Mouse (Mus musculus) cerebellum, adult 11 months (tissue): Measurements from ENCODE around the gene Rtn4ip1.
"Not testable (repeated sequence)": the region's sequence is repeated elsewhere in the genome, so short reads cannot be mapped to it uniquely, and the experiment has no call there.

Experiments used
- DNase-seq: peaks from one replicate; pipeline ENCODE4 v3.0.0; 2022

Rtn4ip1 gene

GRCm38 (mm10) chr10:43939136-43939662 lies 37.6 kb downstream of the Rtn4ip1 start:
- no peak for DNase-seq

- DNase-seq: no peak
These were observed 42.1 kb downstream of the Rtn4ip1 start for GRCm38 (mm10) chr10:43943736-43944135.

GRCm38 (mm10) chr10:43945435-43945834 lies 43.8 kb downstream of the Rtn4ip1 start:
- no peak for DNase-seq

GRCm38 (mm10) chr10:43953942-43954341 lies 52.3 kb downstream of the Rtn4ip1 start:
- DNase-seq: peak; percentile 13

- DNase-seq: no peak
These were observed 63.3 kb downstream of the Rtn4ip1 start for GRCm38 (mm10) chr10:43964943-43965342.

- DNase-seq: no peak
These were observed 71.6 kb downstream of the Rtn4ip1 start for GRCm38 (mm10) chr10:43973244-43973643.

- DNase-seq: no peak
These were observed 75.7 kb downstream of the Rtn4ip1 start for GRCm38 (mm10) chr10:43977353-43977752.

GRCm38 (mm10) chr10:43980080-43980479 lies 78.5 kb downstream of the Rtn4ip1 start:
- no peak for DNase-seq

GRCm38 (mm10) chr10:43980742-43981141 lies 79.1 kb downstream of the Rtn4ip1 start:
- not testable (repeated sequence) for DNase-seq

GRCm38 (mm10) chr10:43982470-43982869 lies 80.9 kb downstream of the Rtn4ip1 start:
- no peak for DNase-seq

- no peak for DNase-seq
These were observed 81.6 kb downstream of the Rtn4ip1 start for GRCm38 (mm10) chr10:43983241-43983640.

GRCm38 (mm10) chr10:43983866-43984265 lies 82.3 kb downstream of the Rtn4ip1 start:
- DNase-seq: no peak

- DNase-seq: no peak
These were observed 89.7 kb downstream of the Rtn4ip1 start for GRCm38 (mm10) chr10:43991268-43991667.

GRCm38 (mm10) chr10:43992506-43992905 lies 90.9 kb downstream of the Rtn4ip1 start:
- no peak for DNase-seq

- no peak for DNase-seq
These were observed 91.6 kb downstream of the Rtn4ip1 start for GRCm38 (mm10) chr10:43993198-43993597.

- DNase-seq: no peak
These were observed 94.4 kb downstream of the Rtn4ip1 start for GRCm38 (mm10) chr10:43995858-43996650.

GRCm38 (mm10) chr10:43997276-43997675 lies 95.7 kb downstream of the Rtn4ip1 start:
- no peak for DNase-seq

- DNase-seq: no peak
These were observed 96.4 kb downstream of the Rtn4ip1 start for GRCm38 (mm10) chr10:43998023-43998422.

GRCm38 (mm10) chr10:43998503-43999082 lies 97.0 kb downstream of the Rtn4ip1 start:
- DNase-seq: no peak

- DNase-seq: no peak
These were observed 98.7 kb downstream of the Rtn4ip1 start for GRCm38 (mm10) chr10:44000156-44000865.

GRCm38 (mm10) chr10:44002004-44002940 lies 100.7 kb downstream of the Rtn4ip1 start:
- no peak for DNase-seq

- DNase-seq: no peak
These were observed 101.5 kb downstream of the Rtn4ip1 start for GRCm38 (mm10) chr10:44002995-44003524.
